Mouse (Mus musculus): ENCODE results near the gene Prdx4. TPM values are rescaled to one million over a fixed set of nuclear protein-coding genes. Genes with fewer than 3 reads are reported as not detected.

Prdx4 gene
- polyA plus RNA-seq (2017; shearing (Covaris generic)), result 57.3 TPM

DNA sequence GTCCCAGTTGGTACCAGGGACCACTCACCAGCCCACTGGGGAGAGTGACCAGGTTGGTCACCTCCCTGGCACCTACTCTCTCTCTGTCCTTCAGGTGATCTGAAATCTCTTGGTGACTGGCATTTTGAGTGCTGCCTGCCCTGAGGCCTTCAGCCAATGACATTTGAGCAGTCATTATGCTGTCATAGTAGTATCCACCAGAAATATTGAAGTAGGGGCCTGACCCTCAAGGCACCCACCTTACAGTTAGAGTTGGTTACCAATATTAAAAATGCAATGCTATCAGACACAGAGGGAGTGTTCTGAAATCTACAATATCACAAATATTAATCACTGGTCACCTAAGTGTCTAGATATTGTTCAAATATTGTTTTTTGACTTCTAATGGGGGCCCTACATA lies at the start of gene Prdx4:
Gene Prdx4, minus strand, starts transcription at position 101 of the 400 bp plus-strand sequence.

Other genes starting within 250 kb of the Prdx4 start
- not detected for gene Magea2, start 247.1 kb downstream of the Prdx4 start, polyA plus RNA-seq (2017; shearing (Covaris generic))
- not detected for gene Cldn34b2, start 212.3 kb downstream of the Prdx4 start, polyA plus RNA-seq (2017; shearing (Covaris generic))
- gene Sat1, start 124.3 kb downstream of the Prdx4 start, polyA plus RNA-seq (2017; shearing (Covaris generic)), result 402 TPM
- gene Acot9, start 78.3 kb downstream of the Prdx4 start, polyA plus RNA-seq (2017; shearing (Covaris generic)), result 97.8 TPM